Mouse (Mus musculus) CH12.LX (cell line): ENCODE data around the gene Rfx7. TPM values are rescaled to one million over a fixed set of nuclear protein-coding genes. Genes with fewer than 3 reads are reported as not detected.

Experiments
- DNase-seq: peaks from one replicate; pipeline ENCODE4 v3.0.0-alpha.2; 2013; ENCODE audit errors: extremely low read depth
- H3K27ac ChIP-seq: 2 replicates; pipeline ENCODE4 v1.5.1; 2012; ENCODE audit warnings: low read depth, mild to moderate bottlenecking, control low read depth, moderate library complexity; ENCODE audit not compliant: insufficient read depth
- H3K27me3 ChIP-seq: replicated peaks from 2 replicates; pipeline ENCODE3; 2012; ENCODE audit warnings: inconsistent platforms
- H3K36me3 ChIP-seq, 2 experiments: replicated peaks in 1 of 2; 2 replicates each; pipeline versions ENCODE3 to v1.6.1; 2012; ENCODE audit warnings: inconsistent platforms in 1 of 2, low read length in 1 of 2, mild to moderate bottlenecking in 1 of 2, mixed read lengths in 1 of 2, moderate library complexity in 1 of 2; ENCODE audit not compliant: control insufficient read depth in 1 of 2, insufficient read depth in 1 of 2
- H3K4me1 ChIP-seq, 2 experiments: 2 replicates each; pipeline ENCODE4 v1.6.1; 2012; ENCODE audit warnings: inconsistent platforms in 1 of 2, moderate library complexity in 1 of 2; ENCODE audit not compliant: insufficient read depth in 2 of 2, control insufficient read depth in 1 of 2
- H3K4me2 ChIP-seq: 2 replicates; pipeline ENCODE4 v1.6.1; 2012; ENCODE audit warnings: low read depth, mild to moderate bottlenecking, control low read depth; ENCODE audit not compliant: poor library complexity, insufficient read depth, severe bottlenecking
- H3K4me3 ChIP-seq, 3 experiments: fragments of 150-350 bp in 1 of 3; sonication (generic) in 1 of 3; replicated peaks in 1 of 3; 2 replicates each; pipeline versions ENCODE3 to v1.5.1; 2011 to 2012; ENCODE audit warnings: low read depth in 2 of 3, low read length in 2 of 3, mild to moderate bottlenecking in 2 of 3, moderate library complexity in 2 of 3, control low read depth in 1 of 3, improper control_type of control experiment in 1 of 3, inconsistent platforms in 1 of 3, mixed read lengths in 1 of 3; ENCODE audit not compliant: poor library complexity in 1 of 3
- H3K79me2 ChIP-seq: replicated peaks from 2 replicates; pipeline ENCODE4 v1.6.1; 2012; ENCODE audit warnings: mild to moderate bottlenecking, moderate library complexity; ENCODE audit not compliant: control insufficient read depth, poor library complexity, insufficient read depth, severe bottlenecking; ENCODE audit errors: extremely low read depth
- H3K9ac ChIP-seq: 2 replicates; pipeline ENCODE4 v1.6.1; 2012; ENCODE audit warnings: low read depth, mild to moderate bottlenecking, control low read depth, moderate library complexity; ENCODE audit not compliant: insufficient read depth
- H3K9me3 ChIP-seq: replicated peaks from 2 replicates; pipeline ENCODE3; 2012; ENCODE audit warnings: low read length, inconsistent platforms, mixed read lengths
- CTCF ChIP-seq, 2 experiments: IDR thresholded peaks in 1 of 2; conservative IDR thresholded peaks in 1 of 2; 2 replicates each; pipeline ENCODE4 v1.5.1; 2011 to 2012; ENCODE audit warnings: low read depth in 2 of 2, low read length in 2 of 2, improper control_type of control experiment in 1 of 2, inconsistent platforms in 1 of 2, mild to moderate bottlenecking in 1 of 2, moderate library complexity in 1 of 2
- E2F4 ChIP-seq: IDR thresholded peaks from 2 replicates; pipeline ENCODE4 v1.6.1; 2011; ENCODE audit warnings: low read depth, low read length, improper control_type of control experiment; ENCODE audit not compliant: insufficient replicate concordance
- MAFK ChIP-seq: IDR thresholded peaks from 2 replicates; pipeline ENCODE4 v1.6.1; 2011; ENCODE audit warnings: low read length, improper control_type of control experiment; ENCODE audit not compliant: insufficient replicate concordance
- NELFE ChIP-seq: IDR thresholded peaks from 2 replicates; pipeline ENCODE4 v1.6.1; 2011; ENCODE audit warnings: low read depth, low read length, improper control_type of control experiment
- NRF1 ChIP-seq: IDR thresholded peaks from 2 replicates; pipeline ENCODE4 v1.6.1; 2014; ENCODE audit warnings: low read depth, mild to moderate bottlenecking, inconsistent platforms, low read length, improper control_type of control experiment, moderate library complexity
- PAX5 ChIP-seq: IDR thresholded peaks from 2 replicates; pipeline ENCODE4 v1.6.1; 2012; ENCODE audit warnings: low read length, inconsistent platforms, mixed read lengths
- POLR2A ChIP-seq: IDR thresholded peaks from 2 replicates; pipeline ENCODE4 v1.6.1; 2011; ENCODE audit warnings: low read depth, mild to moderate bottlenecking, improper control_type of control experiment, low read length
- RAD21 ChIP-seq: IDR thresholded peaks from 2 replicates; pipeline ENCODE4 v1.6.1; 2011; ENCODE audit warnings: low read depth, mild to moderate bottlenecking, low read length, improper control_type of control experiment, moderate library complexity
- RCOR1 ChIP-seq: conservative IDR thresholded peaks from 2 replicates; pipeline ENCODE4 v1.6.1; 2012; ENCODE audit warnings: low read depth, mild to moderate bottlenecking, inconsistent platforms, low read length, improper control_type of control experiment
- SMC3 ChIP-seq: IDR thresholded peaks from 2 replicates; pipeline ENCODE4 v1.6.1; 2011; ENCODE audit warnings: low read depth, low read length, improper control_type of control experiment
- USF1 ChIP-seq: IDR thresholded peaks from 2 replicates; pipeline ENCODE4 v1.6.1; 2014; ENCODE audit warnings: low read depth, mild to moderate bottlenecking, inconsistent platforms, low read length, improper control_type of control experiment
- ZC3H11A ChIP-seq: IDR thresholded peaks from 2 replicates; pipeline ENCODE4 v1.6.1; 2012; ENCODE audit warnings: low read depth, mild to moderate bottlenecking, inconsistent platforms, low read length, improper control_type of control experiment
- dilution Hi-C: fragments of 300-500 bp; cut with MboI; formaldehyde crosslinking; loops from 2 replicates; pipeline ENCODE4 v1.14.3; 2020; ENCODE audit warnings: low sequenced_read_pairs; ENCODE audit not compliant: extremely low pct_unique_long_range_greater_than_20kb, extremely low pct_ligation_motif_present
- in situ Hi-C: fragments of 300-500 bp; cut with MboI; formaldehyde crosslinking; loops from 3 replicates; pipeline ENCODE4 v1.14.3; 2019; ENCODE audit warnings: low sequenced_read_pairs, low pct_ligation_motif_present, low pct_unique_long_range_greater_than_20kb, mixed read lengths
- polyA plus RNA-seq: library from polyadenylated mRNA; unstranded; fragments of >175 nt; gene quantifications from 2 replicates; pipeline ENCODE4 v1.2.1, GENCODE M21; 2012; ENCODE audit warnings: low read depth; ENCODE audit not compliant: insufficient read length
- total RNA-seq, 2 experiments: library from RNA; depleted of rRNA; stranded (reverse); fragments of 300-350 nt in 1 of 2; fragments of >200 nt in 1 of 2; gene quantifications; 2 replicates each; pipeline ENCODE4 v1.2.3; 2012 to 2014

Rfx7 gene
- total and polyA plus RNA-seq, 3 experiments, result 18.4 to 49.9 (median 27.3) TPM

DNA sequence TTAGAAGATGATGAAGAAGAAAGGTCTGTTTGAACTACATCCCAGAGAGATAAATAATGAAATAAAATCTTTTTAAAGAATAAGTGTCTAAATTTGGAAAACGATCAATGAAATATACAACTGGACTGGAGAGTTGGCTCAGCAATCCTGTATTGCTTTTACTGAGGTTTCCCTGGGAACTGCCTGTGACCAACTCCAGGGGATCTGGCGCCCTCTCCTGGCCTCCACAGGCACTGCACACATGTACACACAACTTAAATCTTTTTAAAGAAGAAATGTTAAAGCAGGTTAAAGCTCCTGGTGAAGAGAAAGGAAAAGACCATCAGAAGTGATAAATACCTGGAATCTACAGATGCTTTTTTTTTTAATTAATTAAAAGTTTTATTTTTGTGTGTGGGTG, 140.3 kb downstream of the Rfx7 start:
- no peak overlapping the region for H3K27ac ChIP-seq
- no peaks in the 10 kb centered on the region for H3K9me3 ChIP-seq
- dilution Hi-C loops (no loop called here), in situ Hi-C loops (loop anchor here (5.0 to 10.0 kb wide), 2 partner anchors 35 to 208 kb away; no protein-coding TSS in a partner anchor)
- H3K79me2 ChIP-seq, result no peaks in the 10 kb centered on the region; the same call in none of the 2 replicates
- no peak overlapping the region for H3K4me2 ChIP-seq
- TF ChIP-seq RCOR1, result no peak
- TF ChIP-seq PAX5, result no peak
- peak; percentile 96 for TF ChIP-seq RAD21
- TF ChIP-seq USF1, result no peak
- TF ChIP-seq E2F4, result no peak
- no peak; the same call in 1 of the 2 replicates for TF ChIP-seq NELFE
- TF ChIP-seq CTCF (conservative IDR thresholded peaks at IDR 0.05 in 1 of 2, IDR thresholded peaks at IDR 0.05 in 1 of 2; ENCODE audit: low read depth in 2 of 2, low read length in 2 of 2), result peak; percentile 90 to 98
- peak; percentile 26; the same call in 1 of the 2 replicates for TF ChIP-seq POLR2A
- peak; percentile 52 for TF ChIP-seq ZC3H11A
- TF ChIP-seq MAFK, result no peak
- peak; percentile 92 for TF ChIP-seq SMC3
- TF ChIP-seq NRF1, result no peak
- peaks cover 0 to 34% of the 10 kb centered on the region in 2 experiments; a peak in 2 of 4 replicates for H3K4me1 ChIP-seq
- peaks cover 14 to 74% of the 10 kb centered on the region in 2 experiments for H3K36me3 ChIP-seq
- peak; percentile 70 for DNase-seq
- no peaks in the 10 kb centered on the region for H3K27me3 ChIP-seq
- H3K9ac ChIP-seq, result no peak overlapping the region
- H3K4me3 ChIP-seq, result no peak overlapping the region

Other genes starting within 250 kb of the Rfx7 start
- 19.4 and 32.2 TPM in 2 replicates for gene Mns1, start 94.2 kb upstream of the Rfx7 start, total RNA-seq (2012; rRNA removed)
- 16.7 and 19.8 TPM in 2 replicates for gene Mns1, start 94.2 kb upstream of the Rfx7 start, total RNA-seq (2014; rRNA removed)
- 66.0 and 87.7 TPM in 2 replicates for gene Mns1, start 94.2 kb upstream of the Rfx7 start, polyA plus RNA-seq
- 12.7 and 16.7 TPM in 2 replicates for gene Tex9, start 40.0 kb upstream of the Rfx7 start, total RNA-seq (2012; rRNA removed)
- gene Tex9, start 40.0 kb upstream of the Rfx7 start, total RNA-seq (2014; rRNA removed), result 12.1 and 17.0 TPM in 2 replicates
- 27.4 and 29.2 TPM in 2 replicates for gene Tex9, start 40.0 kb upstream of the Rfx7 start, polyA plus RNA-seq
- gene Nedd4, start 130.1 kb downstream of the Rfx7 start, total RNA-seq (2012; rRNA removed), result 56.9 and 65.0 TPM in 2 replicates
- gene Nedd4, start 130.1 kb downstream of the Rfx7 start, total RNA-seq (2014; rRNA removed), result 189 and 206 TPM in 2 replicates
- 196 and 211 TPM in 2 replicates for gene Nedd4, start 130.1 kb downstream of the Rfx7 start, polyA plus RNA-seq